Mouse (Mus musculus) adrenal gland, adult (tissue): Measurements from ENCODE around the gene Fntb.
A peak's percentile ranks its signal among the peaks of the same experiment; 100 is the strongest.

Experiments
- DNase-seq, 2 experiments: peaks; one replicate each; pipeline ENCODE4 v3.0.0; 2022 to 2023; ENCODE audit warnings: low spot score in 1 of 2; ENCODE audit not compliant: inconsistent age in 2 of 2

Gene Fntb

DNA sequence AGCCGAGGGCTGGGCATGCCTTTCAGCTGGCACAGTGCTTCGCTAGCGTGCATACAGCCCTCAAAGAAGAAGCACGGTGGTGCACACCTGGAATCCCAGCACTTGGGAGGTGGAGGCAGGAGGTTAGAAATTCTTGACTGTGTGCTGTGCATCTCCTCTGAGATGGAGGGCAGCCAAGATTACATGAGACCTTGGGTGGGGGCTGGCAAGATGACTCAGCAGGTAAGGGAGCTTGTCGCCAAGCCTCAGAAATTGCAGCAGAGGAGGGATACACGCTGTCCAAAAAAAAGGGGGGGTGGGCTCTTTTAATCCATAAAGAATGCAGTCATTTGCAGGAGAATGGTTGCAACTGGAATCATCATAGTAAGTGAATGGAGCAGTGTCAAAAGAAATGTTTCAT lies 152.7 kb downstream of the Fntb start:
- DNase-seq, result peak; percentile 21 to 70

GRCm38 (mm10) chr12:76918855-76919254 lies 153.5 kb downstream of the Fntb start:
- no peak for DNase-seq

DNA sequence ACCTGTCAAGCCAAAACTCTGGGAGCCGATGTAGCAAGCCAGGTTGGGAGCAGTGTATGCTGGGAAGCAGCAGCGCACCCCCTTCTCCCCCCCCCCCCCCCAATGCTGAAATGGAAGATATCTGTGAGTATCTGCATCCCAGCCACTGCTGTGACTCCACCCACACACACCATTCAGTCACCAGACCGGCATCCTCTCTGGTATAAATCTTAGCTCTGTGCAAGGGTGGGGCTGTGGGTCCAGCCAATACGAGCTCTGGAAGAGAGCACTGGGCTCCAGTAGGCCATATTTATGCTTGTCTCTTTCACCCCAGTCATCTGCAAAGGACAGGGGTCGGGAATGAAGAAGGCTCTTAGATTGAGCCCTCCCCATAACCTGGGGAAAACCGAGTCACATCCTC lies 155.0 kb downstream of the Fntb start:
- peak in 1 of 2 experiments; percentile 48 for DNase-seq

GRCm38 (mm10) chr12:76920990-76921389 lies 155.6 kb downstream of the Fntb start:
- DNase-seq, result no peak

GRCm38 (mm10) chr12:76923118-76923517 lies 157.7 kb downstream of the Fntb start:
- no peak for DNase-seq

DNA sequence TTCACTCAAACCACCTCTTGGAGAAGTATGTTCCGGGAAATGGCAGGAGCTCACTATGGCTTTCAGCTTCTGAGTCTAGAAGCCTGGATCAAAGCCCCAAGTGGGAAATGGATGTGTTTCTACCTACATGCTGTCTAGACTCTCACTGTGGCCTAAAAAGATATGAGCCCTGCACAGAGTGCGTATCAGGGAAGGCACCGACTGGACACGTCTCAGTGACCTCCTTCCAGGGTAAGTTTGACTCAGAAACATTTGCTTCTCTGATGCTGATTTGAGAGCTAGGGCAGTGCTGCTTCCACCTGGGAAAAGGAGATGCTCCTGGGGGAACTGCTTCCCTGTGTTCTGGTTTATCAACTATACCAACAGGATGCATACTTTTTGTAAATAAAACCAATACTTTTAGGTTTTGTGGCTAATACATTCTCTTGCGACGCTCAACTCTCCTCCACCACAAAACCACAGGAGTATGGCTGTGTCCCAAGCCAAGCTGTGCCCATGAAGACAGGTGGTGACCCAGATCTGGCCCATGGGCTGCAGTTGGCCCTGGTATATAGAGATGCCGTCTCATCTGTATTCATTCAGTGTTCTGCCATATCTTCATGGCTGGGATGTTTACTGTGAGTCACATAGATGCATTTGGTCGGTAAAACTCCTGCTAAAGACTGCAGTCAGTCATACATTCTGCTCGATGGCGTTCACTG lies 159.7 kb downstream of the Fntb start:
- DNase-seq, result no peak

- peak in 1 of 2 experiments; percentile 42 for DNase-seq
Observed at GRCm38 (mm10) chr12:76926338-76926945, 161.1 kb downstream of the Fntb start.

DNA sequence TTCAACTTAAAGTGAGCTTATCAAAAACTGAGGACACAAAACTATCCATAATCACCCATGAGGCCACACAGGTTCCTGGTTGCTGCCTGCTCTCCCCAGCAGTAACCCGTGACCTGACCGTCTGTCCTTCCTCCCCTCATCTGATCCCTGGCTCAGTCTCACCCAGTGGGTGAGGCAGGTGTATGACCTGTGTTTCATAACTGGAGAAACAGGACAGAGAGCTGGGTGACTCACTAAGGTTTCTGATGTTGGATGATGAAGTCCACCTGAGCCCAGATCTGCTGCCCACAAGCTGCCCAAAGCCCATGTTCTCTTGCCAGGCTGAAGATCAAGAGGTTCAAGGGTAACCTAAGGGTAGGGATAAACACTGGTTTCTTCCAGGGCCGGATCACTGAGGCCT lies 161.6 kb downstream of the Fntb start:
- no peak for DNase-seq

DNA sequence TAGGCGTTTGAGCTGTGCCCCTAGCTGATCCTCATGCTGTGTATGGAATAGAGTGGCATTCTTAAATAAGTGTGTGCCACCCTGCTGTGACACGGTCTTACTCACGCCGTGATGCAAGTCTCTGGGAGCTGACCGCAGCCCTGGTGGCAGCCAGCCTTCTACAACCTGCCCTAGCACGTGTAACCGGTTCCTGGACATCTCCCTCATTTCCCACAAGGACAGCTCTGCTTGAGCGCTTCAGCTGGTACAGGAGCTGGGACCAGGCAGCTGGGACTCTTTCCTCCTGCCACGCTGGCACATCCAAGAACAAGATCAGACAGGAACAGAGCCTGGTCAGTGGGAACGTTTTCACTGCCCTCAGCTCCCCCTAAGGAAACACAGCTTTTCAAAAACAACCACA lies 162.2 kb downstream of the Fntb start:
- no peak for DNase-seq

DNA sequence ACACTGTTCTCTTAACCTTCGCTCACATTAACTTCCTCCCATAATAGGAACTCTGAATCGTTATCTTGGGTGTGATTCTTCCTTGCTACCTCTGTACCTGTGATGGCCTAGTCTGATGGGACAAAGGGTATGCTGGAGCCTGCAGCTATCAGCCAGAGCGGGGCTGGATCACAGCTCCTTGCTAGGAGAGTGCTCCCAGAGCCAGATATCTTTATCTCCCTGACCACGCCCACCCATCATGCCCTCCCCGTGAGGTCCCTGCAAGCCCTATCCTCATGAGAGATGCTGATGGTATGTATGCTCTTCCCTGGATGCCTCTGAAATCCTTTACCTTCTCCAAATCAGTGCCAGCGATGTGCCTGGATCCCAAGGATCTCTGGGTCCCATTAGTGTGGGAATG lies 164.8 kb downstream of the Fntb start:
- no peak for DNase-seq

DNA sequence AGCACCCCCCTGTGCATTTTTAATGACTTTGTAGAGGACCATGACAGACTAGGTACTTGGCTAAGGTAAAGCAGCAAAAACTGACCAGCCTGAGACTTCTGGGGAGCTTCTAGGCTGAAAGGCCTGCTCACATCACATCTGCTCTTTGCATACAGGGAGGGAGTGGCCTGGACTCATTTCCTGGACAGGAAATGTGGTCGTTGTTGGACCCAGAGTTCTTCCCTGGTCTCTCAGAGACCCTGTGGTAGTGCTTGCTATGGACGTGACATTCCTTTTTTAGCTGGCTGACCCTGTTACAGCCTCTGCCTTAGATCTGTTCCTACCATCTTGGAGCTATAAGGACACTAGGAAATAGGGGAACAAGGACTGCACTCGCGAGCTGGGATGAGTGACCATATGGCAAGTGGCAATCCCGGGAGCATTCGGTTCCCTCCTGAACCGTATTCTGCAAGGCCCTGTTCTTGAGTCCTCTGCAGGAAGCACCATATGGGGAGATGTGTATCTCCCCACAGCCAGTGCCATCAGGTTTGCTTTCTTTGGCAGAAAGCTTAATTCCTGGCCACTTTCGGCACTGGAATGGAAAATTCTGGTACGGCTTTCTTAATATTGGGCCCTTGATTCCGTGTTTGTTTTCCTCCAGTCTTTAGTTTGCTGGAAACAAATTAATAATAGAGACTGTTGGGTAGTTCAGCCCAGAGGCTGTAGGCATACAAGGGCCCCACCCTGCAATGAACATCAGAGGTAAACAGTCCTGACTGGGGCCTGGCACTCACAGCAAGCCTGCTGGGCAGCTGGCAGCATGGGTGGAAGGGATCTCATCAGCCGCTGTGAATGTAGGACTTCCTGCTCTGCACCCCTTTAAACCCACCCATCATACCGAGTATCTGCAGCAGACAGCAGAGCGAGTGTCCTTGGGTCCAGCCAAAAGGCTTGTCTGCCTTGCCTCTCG lies 166.6 kb downstream of the Fntb start:
- DNase-seq, result no peak

- no peak for DNase-seq
Observed at GRCm38 (mm10) chr12:76932688-76933060, 167.3 kb downstream of the Fntb start.

GRCm38 (mm10) chr12:76934438-76934837 lies 169.0 kb downstream of the Fntb start:
- no peak for DNase-seq

DNA sequence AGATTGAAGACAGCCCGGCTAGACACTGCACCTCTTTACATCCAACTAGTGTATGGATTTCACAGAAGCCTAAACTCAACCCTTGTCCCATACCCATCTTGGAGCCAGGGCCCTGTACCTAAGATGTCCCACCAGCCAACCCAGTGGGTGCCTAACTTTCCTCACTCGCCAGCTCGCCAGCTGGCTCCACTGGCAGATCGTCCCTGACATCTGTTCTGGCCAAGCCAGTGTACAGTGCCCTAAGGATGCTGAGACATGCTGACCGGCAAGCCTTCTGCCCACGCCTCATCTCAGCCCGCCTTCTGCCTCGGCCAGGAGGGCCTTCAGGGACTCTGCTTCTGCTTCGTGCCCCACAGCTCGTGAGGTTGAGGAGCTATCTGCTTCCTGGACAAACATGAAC lies 170.8 kb downstream of the Fntb start:
- no peak for DNase-seq

- no peak for DNase-seq
Observed at GRCm38 (mm10) chr12:76938013-76938412, 172.6 kb downstream of the Fntb start.

GRCm38 (mm10) chr12:76941524-76941923 lies 176.1 kb downstream of the Fntb start:
- DNase-seq, result no peak

DNA sequence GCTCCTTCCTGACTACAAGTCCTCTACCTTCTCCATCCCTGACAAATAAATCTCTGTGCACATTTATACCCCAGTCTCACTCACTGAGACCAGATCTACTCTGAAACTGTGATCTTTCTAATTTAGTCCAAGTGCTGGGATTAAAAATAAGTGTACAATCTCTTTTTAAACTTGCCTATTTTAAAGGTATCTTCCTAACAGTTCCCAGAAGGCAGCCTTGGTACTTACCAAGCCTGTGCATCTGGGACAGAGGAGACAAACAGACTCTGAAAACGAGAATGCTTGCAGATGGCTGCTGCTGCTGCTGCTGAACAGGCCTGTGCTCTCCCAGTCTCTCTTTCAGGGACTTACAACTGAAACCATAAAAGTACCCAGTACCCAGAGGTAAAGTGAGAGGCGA lies 177.1 kb downstream of the Fntb start:
- DNase-seq, result no peak

GRCm38 (mm10) chr12:76943046-76943445 lies 177.7 kb downstream of the Fntb start:
- no peak for DNase-seq

- DNase-seq, result no peak
Observed at GRCm38 (mm10) chr12:76943466-76943865, 178.1 kb downstream of the Fntb start.

GRCm38 (mm10) chr12:76947487-76947886 lies 182.1 kb downstream of the Fntb start:
- DNase-seq, result no peak

DNA sequence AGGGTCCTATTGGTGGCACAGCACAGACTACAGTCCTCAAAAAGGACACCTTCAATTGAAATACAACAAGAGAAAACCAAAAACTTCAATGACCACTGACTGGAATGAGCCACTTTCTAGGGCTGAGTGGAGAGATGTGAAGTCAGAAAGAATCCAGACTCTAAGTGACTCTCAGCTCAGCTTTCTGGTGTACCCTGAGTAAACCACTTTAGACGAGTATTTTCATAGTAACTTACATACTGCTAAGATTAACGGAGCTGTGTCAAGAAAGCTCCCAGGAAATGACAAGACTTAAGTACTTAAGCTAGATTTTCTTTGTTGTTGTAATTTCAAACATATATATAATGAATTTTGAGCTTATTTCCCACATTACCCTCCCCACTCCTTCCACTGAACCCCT lies 182.8 kb downstream of the Fntb start:
- no peak for DNase-seq

DNA sequence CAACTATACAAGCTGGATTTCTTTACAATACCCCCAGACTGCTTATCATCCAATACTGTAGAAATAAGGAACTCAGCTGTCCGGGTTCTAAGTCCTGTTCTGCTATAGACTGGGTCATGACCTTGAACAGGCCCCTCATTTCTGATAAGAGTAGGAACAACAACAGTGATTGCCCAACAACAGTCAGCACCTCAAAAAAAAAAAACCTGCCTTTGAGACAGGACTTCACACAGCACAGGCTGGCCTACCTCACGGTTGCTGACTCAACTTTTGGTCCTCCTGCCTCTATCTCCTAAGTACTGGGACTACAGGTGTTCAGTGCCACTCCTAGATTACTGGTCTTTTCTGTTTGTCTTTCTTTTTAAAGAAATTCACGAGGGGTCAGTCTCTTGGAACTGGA lies 183.4 kb downstream of the Fntb start:
- no peak for DNase-seq
